Mouse (Mus musculus): ENCODE data around the gene Sox5. TPM values are rescaled to one million over a fixed set of nuclear protein-coding genes. Genes with fewer than 3 reads are reported as not detected.

Sox5 gene
- polyA plus RNA-seq, 1 experiment from 2014 or later: 55.3 TPM

DNA sequence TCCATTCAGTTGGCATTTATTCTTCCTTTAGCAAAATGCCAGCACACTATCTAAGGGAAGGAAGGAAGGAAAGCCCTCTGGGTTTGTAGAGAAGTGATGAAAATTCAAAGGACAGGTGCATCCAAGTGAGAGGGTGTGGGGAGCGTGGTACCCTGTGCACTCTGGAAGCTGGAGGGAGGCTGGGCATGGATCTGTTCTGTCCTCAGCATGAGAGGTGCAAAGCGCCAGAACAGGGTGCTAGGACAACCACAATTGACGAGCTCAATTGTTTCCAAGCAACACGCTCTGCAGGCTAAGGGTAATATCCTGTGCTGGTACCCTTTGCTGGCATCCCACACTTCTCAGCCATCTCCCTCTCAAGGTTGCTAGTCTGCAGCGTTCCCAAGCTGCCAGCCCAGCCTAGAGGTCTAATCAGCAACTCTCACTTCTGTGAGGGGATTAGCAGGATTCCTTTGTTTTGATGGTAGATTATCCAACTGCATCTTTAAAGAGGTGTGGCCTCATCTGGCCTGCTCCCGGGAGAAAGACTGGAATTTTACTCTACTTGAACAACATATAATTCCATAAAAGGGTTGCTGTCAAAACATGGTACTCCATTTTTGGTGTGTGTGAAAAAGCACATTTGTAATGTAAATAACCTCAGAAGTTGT, 183.3 kb downstream of the Sox5 start:
- Histone ChIP-seq H3K9ac (no peak overlapping the region), H3K27me3 (no peaks in the 10 kb centered on the region), H3K4me2 (replicated peaks) (no peak overlapping the region), H3K36me3 (no peaks in the 10 kb centered on the region), H3K4me1 (0 out of 2 replicates have a peak, but pooled peaks cover 2% of the 10 kb centered on the region), H3K27ac (no peak overlapping the region), H3K4me3 (no peak overlapping the region), H3K9me3 (no peaks in the 10 kb centered on the region)
- 49% methylated on average over 6 of the region's 6 CpGs for WGBS
- no peak for ATAC-seq (ENCODE audit: insufficient number of reproducible peaks, insufficient read depth, low FRiP score, low TSS enrichment)

GRCm38 (mm10) chr6:144596536-144597210, 185.1 kb downstream of the Sox5 start:
- Histone ChIP-seq H3K4me3 (no peak overlapping the region), H3K9me3 (no peaks in the 10 kb centered on the region), H3K36me3 (no peaks in the 10 kb centered on the region), H3K9ac (no peak overlapping the region), H3K4me1 (0 out of 2 replicates have a peak, but pooled peaks cover 2% of the 10 kb centered on the region), H3K27me3 (no peaks in the 10 kb centered on the region), H3K27ac (no peak overlapping the region), H3K4me2 (replicated peaks) (no peak overlapping the region)
- ATAC-seq (ENCODE audit: insufficient number of reproducible peaks, insufficient read depth, low FRiP score, low TSS enrichment): 0 out of 2 replicates have a peak, but pooled peaks have one; percentile 64
- WGBS: 59% methylated on average over 8 of the region's 8 CpGs

DNA sequence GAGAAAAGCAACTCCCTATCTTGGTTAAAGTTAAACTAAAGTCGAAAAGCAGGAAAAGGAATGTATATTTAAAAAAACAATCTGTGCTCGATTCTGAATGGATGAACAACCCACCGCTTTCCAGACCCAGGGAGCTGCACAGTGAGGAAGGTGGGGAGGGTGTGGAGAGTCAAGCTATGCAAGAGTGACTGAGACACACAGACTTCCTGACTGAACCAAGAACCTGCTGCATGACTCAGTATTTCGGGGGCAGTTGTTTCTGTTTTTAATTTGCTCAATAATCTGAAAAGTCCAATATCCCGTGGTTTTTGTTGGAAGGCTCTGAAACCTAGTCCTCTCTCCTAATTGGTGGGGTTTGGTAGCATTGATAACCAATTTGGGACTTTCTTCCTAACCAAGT, 196.9 kb downstream of the Sox5 start:
- WGBS: 28% methylated on average over 5 of the region's 5 CpGs
- Histone ChIP-seq H3K9me3 (no peaks in the 10 kb centered on the region), H3K4me3 (no peak overlapping the region), H3K4me1 (no peaks in the 10 kb centered on the region), H3K9ac (no peak overlapping the region), H3K27me3 (no peaks in the 10 kb centered on the region), H3K4me2 (replicated peaks) (no peak overlapping the region), H3K27ac (no peak overlapping the region), H3K36me3 (no peaks in the 10 kb centered on the region)
- no peak for ATAC-seq (ENCODE audit: insufficient number of reproducible peaks, insufficient read depth, low FRiP score, low TSS enrichment)

GRCm38 (mm10) chr6:144584074-144584840, 197.5 kb downstream of the Sox5 start:
- Histone ChIP-seq H3K36me3 (no peaks in the 10 kb centered on the region), H3K9me3 (no peaks in the 10 kb centered on the region), H3K27me3 (no peaks in the 10 kb centered on the region), H3K4me3 (no peak overlapping the region), H3K4me2 (replicated peaks) (no peak overlapping the region), H3K9ac (no peak overlapping the region), H3K27ac (no peak overlapping the region), H3K4me1 (no peaks in the 10 kb centered on the region)
- no peak for ATAC-seq (ENCODE audit: insufficient number of reproducible peaks, insufficient read depth, low FRiP score, low TSS enrichment)
- WGBS: 60% methylated on average over 11 of the region's 11 CpGs

DNA sequence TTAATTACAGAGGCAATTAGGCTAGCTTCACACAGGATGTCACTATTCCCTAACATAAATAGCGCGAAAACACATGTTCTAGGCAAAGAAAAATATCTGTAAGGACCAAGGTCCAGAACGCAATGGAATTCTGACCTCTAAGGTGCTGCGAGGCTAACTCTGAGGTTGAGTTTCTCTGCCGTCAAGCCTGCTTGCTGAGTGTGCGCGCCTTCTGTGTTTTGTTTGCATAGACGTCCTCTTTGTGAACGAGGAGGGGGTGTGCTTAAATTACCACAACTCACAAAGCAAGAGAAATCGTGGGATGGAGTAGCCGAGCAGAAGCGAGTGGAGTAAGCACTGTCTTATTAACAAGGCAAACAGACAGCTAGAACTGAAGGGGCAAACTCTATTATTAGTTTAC, 202.5 kb downstream of the Sox5 start:
- H3K36me3 ChIP-seq: no peaks in the 10 kb centered on the region

DNA sequence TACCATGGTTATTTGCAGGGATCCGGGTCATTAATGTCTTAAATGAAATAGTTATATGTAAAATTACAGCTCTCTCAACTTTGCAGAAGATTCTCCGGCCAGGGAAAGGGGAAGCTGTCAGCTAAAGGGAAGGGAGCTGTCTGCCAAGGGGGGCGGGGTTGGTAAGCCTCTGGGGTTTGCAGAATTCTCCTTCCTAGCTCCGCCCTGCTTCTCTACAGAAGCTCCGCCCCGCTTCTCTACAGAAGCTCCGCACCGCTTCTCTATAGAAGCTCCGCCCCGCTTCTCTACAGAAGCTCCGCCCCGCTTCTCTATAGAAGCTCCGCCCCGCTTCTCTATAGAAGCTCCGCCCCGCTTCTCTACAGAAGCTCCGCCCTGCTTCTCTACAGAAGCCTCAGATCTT, 210.9 kb downstream of the Sox5 start:
- no peaks in the 10 kb centered on the region for H3K9me3 ChIP-seq
- H3K4me2 ChIP-seq (replicated peaks): no peak overlapping the region
- 67% methylated on average over 17 of the region's 17 CpGs for WGBS
- H3K4me3 ChIP-seq: no peak overlapping the region
- no peak overlapping the region for H3K9ac ChIP-seq
- H3K4me1 ChIP-seq: no peaks in the 10 kb centered on the region
- H3K36me3 ChIP-seq: no peaks in the 10 kb centered on the region
- no peak for ATAC-seq (ENCODE audit: insufficient number of reproducible peaks, insufficient read depth, low FRiP score, low TSS enrichment)
- no peak overlapping the region for H3K27ac ChIP-seq
- no peaks in the 10 kb centered on the region for H3K27me3 ChIP-seq

More for the DNA sequence above, 202.5 kb downstream of the Sox5 start:
- no peaks in the 10 kb centered on the region for H3K9me3 ChIP-seq
- H3K4me3 ChIP-seq: no peak overlapping the region
- no peak overlapping the region for H3K9ac ChIP-seq
- no peak for ATAC-seq (ENCODE audit: insufficient number of reproducible peaks, insufficient read depth, low FRiP score, low TSS enrichment)
- H3K27me3 ChIP-seq: no peaks in the 10 kb centered on the region
- H3K27ac ChIP-seq: no peak overlapping the region
- H3K4me1 ChIP-seq: no peaks in the 10 kb centered on the region
- 24% methylated on average over 12 of the region's 12 CpGs for WGBS
- no peak overlapping the region for H3K4me2 ChIP-seq (replicated peaks)

DNA sequence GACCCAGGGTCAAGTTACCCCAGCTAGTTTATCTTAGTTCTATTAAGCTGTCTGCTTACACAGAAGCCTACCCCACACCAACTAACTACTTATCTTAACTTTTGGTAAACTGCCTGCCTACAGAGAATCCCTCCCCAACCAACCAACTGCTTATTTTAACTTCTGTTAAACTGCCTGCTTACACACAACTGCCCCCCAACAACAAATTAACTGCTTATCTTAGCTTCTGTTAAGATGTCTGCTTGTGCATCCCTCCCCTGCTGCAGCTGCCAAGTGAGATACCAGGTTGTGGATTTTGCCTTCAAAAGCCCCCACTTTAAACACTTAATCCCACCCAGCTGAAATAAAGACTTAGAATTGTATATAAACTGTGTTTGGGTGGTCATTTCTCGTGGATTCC, 215.9 kb downstream of the Sox5 start:
- no peak for ATAC-seq (ENCODE audit: insufficient number of reproducible peaks, insufficient read depth, low FRiP score, low TSS enrichment)
- no peaks in the 10 kb centered on the region for H3K4me1 ChIP-seq
- H3K9ac ChIP-seq: no peak overlapping the region
- H3K9me3 ChIP-seq: peaks cover 6% of the 10 kb centered on the region; the same call in 1 of the 2 replicates
- 78% methylated on average over 1 of the region's 1 CpGs for WGBS
- H3K27ac ChIP-seq: no peak overlapping the region
- no peak overlapping the region for H3K4me2 ChIP-seq (replicated peaks)
- no peak overlapping the region for H3K4me3 ChIP-seq
- H3K27me3 ChIP-seq: no peaks in the 10 kb centered on the region
- H3K36me3 ChIP-seq: no peaks in the 10 kb centered on the region

DNA sequence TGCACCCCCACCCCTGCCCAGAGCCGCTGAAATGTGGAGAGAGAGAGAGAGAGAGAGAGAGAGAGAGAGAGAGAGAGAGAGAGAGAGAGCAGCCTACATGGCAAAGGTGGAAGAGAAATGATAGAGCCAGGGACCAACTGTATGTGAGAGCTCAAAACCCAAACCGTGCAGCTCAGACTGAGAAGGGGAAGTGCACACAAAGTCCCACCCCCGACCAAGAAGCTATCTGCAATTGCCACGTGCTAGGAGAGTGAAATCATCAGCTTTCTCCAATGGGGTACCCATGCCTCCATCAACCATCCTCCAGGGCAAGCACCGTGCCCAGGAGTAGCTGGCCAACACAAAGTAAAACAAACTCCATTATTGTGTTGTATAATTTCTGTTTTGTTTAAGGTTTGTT, 220.1 kb downstream of the Sox5 start:
- Histone ChIP-seq H3K4me2 (replicated peaks) (no peak overlapping the region), H3K27me3 (no peaks in the 10 kb centered on the region), H3K36me3 (no peaks in the 10 kb centered on the region), H3K4me3 (no peak overlapping the region), H3K4me1 (no peaks in the 10 kb centered on the region), H3K9me3 (peaks cover 7% of the 10 kb centered on the region; the same call in 1 of the 2 replicates), H3K27ac (no peak overlapping the region), H3K9ac (no peak overlapping the region)
- no peak for ATAC-seq (ENCODE audit: insufficient number of reproducible peaks, insufficient read depth, low FRiP score, low TSS enrichment)
- WGBS: 65% methylated on average over 5 of the region's 5 CpGs

DNA sequence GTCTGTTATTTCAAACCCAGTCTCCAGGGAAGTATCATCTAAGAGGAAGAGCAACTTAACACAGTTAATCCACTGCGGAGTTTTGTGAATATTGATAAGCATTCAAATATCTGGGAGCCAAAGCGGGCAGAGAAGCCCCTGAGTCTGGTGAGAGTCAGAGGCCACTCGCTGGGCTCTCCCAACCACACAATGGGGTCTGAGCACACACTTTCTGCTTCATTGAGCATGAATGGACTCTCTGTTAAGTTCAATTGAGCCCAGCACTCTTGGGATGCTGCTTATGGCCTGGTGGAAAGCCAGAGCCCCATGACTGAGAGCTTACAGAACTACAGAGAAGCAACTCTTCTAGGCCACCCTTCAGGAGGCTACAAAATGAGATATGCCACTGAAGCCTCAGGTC, 221.6 kb downstream of the Sox5 start:
- H3K4me3 ChIP-seq: no peak overlapping the region
- no peak for ATAC-seq (ENCODE audit: insufficient number of reproducible peaks, insufficient read depth, low FRiP score, low TSS enrichment)
- no peak overlapping the region for H3K27ac ChIP-seq
- H3K9ac ChIP-seq: no peak overlapping the region
- peaks cover 7% of the 10 kb centered on the region; the same call in 1 of the 2 replicates for H3K9me3 ChIP-seq
- no peaks in the 10 kb centered on the region for H3K27me3 ChIP-seq
- WGBS: 65% methylated on average over 3 of the region's 3 CpGs
- H3K36me3 ChIP-seq: no peaks in the 10 kb centered on the region
- H3K4me2 ChIP-seq (replicated peaks): no peak overlapping the region
- H3K4me1 ChIP-seq: no peaks in the 10 kb centered on the region

DNA sequence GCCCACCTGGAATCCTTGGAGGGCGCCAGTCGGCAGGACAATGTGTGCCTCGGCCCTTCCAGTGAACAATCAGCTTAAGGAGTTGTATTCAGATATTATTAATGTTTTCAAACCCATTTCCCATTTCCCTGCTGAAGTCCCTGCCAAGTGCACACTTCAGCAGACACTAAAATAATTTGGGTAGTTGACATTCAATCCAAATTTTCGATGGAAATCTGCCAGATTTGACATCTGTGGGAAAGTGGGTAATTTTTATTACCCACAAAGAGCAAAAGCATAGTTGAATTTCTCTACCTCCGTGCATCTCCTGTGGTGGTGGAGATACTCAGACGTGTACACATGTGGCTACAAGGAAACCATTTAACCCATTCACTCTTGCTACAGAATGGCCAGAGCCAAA, 228.3 kb downstream of the Sox5 start:
- Histone ChIP-seq H3K27ac (no peak overlapping the region), H3K4me2 (replicated peaks) (no peak overlapping the region), H3K9ac (no peak overlapping the region), H3K4me1 (no peaks in the 10 kb centered on the region), H3K27me3 (no peaks in the 10 kb centered on the region), H3K4me3 (no peak overlapping the region), H3K9me3 (no peaks in the 10 kb centered on the region), H3K36me3 (no peaks in the 10 kb centered on the region)
- ATAC-seq (ENCODE audit: insufficient number of reproducible peaks, insufficient read depth, low FRiP score, low TSS enrichment): no peak
- WGBS: 73% methylated on average over 6 of the region's 6 CpGs

DNA sequence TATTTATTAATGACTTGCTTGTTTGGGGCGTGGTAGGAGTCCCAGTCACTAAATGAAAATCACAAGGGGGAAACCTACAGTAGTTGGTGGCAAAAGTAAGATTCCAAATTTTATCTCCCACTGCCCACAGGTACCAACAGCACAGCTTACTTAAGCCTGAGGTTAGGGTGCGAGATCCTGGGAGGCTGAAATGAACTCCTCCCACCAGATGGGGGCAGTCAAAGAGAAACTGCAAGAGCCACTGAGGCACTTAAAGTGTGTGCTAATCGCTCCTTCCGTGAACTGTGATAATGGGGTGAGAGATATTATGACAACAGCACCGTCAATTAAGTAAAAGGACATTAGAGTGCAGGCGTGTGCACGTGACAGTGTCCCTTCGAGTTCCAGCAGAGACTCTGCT, 232.8 kb downstream of the Sox5 start:
- H3K4me2 ChIP-seq (replicated peaks): no peak overlapping the region
- no peaks in the 10 kb centered on the region for H3K9me3 ChIP-seq
- no peak overlapping the region for H3K4me3 ChIP-seq
- ATAC-seq (ENCODE audit: insufficient number of reproducible peaks, insufficient read depth, low FRiP score, low TSS enrichment): no peak
- 89% methylated on average over 8 of the region's 8 CpGs for WGBS
- no peaks in the 10 kb centered on the region for H3K27me3 ChIP-seq
- H3K27ac ChIP-seq: no peak overlapping the region
- H3K9ac ChIP-seq: no peak overlapping the region
- no peaks in the 10 kb centered on the region for H3K36me3 ChIP-seq
- H3K4me1 ChIP-seq: no peaks in the 10 kb centered on the region

GRCm38 (mm10) chr6:144547141-144547540, 234.6 kb downstream of the Sox5 start:
- Histone ChIP-seq H3K9ac (no peak overlapping the region), H3K27me3 (no peaks in the 10 kb centered on the region), H3K27ac (no peak overlapping the region), H3K4me3 (no peak overlapping the region), H3K4me1 (no peaks in the 10 kb centered on the region), H3K36me3 (no peaks in the 10 kb centered on the region), H3K9me3 (no peaks in the 10 kb centered on the region), H3K4me2 (replicated peaks) (no peak overlapping the region)
- no peak for ATAC-seq (ENCODE audit: insufficient number of reproducible peaks, insufficient read depth, low FRiP score, low TSS enrichment)

Data from embryonic facial prominence, embryonic 12.5 days (tissue).